Mouse (Mus musculus): Measurements from ENCODE around the gene Dcbld1.

The Dcbld1 gene

DNA sequence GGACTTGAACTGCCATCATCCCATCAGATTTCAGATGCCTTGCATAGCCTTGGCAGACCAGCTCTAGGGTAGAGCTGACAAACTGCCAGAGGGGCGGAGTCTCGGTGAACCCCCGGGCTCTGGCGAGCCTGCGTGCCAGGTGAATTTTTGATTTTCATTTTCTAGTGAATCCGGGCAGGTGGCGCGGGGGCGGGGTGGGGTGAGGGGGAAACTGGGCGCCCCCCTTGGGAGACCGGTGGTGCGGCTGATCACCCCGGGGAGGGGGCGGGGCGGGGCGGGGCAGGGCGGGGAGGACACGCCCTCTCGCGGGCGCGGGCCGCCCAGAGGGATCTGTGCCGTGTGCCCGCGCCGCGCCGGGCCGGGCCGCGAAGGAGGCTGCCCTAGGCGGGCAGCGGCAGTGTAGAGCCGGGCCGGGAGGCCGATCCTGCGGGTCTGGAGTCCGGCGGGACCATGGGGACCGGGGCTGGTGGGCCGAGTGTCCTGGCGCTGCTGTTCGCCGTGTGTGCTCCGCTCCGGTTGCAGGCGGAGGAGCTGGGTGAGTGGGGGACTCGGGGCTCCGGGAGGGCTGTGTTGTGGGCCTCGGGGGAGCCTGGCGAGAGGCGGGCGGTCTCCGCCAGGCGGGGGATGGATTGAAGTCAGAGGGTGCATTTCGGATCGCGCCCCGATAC lies at the start of gene Dcbld1:
Dcbld1 (plus strand) TSS at position 319 of the 668 bp plus-strand sequence.
- DNase-seq, result peak; percentile 56 to 68

DNA sequence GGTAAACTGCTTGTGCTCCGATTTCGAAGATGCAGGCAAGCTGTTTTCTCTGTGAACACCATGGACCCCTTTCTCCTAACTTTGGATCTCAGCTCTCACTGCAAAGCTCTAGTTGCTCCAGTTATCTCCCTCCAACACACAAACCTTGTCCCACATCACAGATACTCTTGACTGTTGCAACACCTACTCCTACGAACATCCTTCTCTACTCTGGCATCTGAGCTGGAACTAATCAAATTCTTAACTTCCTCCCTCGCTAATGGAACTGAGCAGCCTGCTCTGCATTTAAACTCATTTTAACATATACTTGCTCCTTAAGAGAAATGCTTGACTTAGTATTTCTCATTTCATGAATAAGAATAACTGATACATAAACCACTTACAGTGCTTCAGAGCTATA lies 47.5 kb upstream of the Dcbld1 start:
- DNase-seq, result no peak

- DNase-seq, result no peak
Observed at GRCm38 (mm10) chr10:52194957-52195852, 38.2 kb upstream of the Dcbld1 start, which contains the start of gene Ros1. Gene Ros1, minus strand, starts transcription at chr10:52195244.

DNA sequence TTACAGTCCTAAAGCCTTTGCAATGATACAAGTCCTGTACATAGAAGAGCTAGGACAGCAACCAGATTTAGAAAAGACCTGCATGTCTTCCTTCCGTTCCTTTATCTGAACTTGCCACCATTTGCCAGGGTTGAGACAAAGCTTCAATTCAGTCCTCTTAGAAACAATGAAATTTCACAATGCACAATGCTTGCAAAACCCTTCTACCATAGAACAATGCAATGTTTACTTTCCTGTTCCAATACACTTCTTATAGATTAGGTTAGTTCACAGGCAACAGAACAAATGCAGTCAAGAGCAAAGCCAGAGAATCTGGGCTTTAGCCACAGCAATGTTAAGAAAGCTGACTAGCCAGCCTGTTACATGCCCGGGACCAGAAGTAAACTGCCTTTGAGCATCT lies 29.4 kb upstream of the Dcbld1 start:
- no peak for DNase-seq

- no peak for DNase-seq
Observed at GRCm38 (mm10) chr10:52215267-52215818, 18.1 kb upstream of the Dcbld1 start.

DNA sequence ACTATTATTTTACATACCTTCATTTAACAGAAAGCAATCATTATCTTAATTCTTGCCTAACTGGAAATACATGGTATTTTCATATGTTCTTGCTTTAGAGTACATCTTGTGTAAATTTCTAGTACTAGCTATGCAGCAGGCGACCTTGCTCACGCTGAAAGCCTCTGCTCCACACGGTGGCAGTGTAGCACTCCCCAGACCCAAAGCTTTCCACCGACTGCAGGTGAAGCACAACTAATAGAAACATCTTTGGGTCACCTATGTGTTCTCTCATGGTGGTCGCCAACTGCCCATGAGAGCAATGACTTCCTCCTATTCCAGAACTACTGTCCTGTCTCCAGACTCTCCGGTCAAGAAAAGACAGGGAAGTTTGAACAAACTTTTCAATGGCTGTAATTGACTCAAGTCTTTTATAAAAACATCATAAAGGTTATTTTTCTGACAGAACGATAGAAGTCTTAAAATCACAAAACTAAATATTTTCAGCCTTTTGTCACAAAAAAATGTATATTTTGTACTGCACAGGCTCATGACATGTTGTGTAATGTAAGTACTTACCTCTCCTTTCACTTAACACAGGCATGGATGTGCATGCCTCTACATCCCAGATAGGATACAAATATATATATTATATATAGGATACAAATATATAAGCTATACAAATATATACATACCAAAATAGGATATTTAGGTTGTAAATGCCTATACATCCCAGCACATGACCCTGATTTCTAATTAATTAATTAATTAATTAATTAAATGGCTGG lies 16.4 kb upstream of the Dcbld1 start:
- DNase-seq, result peak; percentile 17 to 43

DNA sequence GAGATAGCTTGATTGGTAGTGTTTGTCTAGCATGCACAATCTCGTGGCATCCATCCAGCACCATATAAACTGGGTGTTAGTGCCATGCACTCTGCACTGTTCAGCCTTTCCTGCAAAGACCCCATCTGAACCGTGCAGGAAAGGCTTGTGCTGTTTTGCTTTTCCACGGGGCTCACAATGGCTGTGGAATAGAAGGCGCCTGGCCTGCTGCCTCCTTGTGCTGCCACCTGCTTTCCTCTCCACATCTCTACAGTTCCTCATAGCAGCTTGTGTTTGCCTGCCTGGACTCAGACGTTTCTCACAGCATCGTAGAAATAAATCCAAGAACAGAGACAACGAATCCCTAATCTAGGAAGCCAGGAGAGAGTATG lies 15.9 kb upstream of the Dcbld1 start:
- DNase-seq, result no peak

GRCm38 (mm10) chr10:52219600-52219999 lies 13.8 kb upstream of the Dcbld1 start:
- DNase-seq, result no peak

DNA sequence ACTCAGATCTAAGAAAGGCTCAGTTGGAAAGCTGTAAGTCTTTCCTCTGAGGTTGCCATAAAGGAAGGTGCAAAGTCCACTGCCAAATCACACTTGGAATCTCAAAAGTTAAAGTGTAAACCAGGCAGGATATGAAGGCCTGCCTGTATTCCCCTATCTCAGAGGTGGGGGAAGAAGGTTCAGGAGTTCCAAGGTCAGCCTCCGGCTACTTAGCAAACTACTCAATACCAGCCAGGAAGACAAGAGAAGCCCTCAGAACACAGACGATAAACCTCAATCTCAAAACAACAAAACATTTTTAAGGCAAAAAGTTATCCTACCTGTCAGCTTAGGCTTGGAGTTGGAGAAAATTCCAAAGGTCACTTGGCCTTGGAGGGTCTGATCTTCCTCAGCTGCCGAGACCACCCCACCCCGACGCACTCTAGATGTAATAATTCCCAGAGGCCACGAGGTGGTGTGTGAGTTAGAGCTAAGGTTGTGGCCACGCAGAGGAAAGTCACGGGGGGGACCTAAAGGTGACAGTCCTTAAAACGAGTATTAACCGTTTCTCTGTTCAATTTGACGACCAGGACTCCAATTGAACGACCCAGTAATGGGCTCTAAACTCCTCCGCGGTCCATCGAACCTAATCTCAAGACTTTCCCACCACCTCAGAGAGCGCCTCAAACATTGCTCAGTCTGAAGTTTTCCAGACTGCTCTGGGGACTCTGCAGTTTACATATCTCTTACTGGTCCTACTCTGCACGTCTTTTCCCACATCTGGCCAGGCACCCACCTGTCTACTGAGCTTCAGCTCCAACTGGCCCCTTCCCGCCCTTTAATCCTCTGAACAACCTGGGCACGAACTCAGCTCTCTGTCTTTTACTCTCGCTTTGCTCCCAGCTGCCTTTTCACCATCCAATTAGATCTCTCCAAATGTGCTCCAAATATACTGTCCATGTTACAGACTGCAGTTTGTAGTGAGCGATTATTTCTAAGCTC lies 933 bp upstream of the Dcbld1 start:
- peak; percentile 7 to 21 for DNase-seq

GRCm38 (mm10) chr10:52233969-52234653 lies 692 bp downstream of the Dcbld1 start:
- DNase-seq, result peak in 1 of 2 experiments; percentile 44

- DNase-seq, result no peak
Observed at GRCm38 (mm10) chr10:52234654-52234981, 1.2 kb downstream of the Dcbld1 start.

GRCm38 (mm10) chr10:52235461-52235860 lies 2.0 kb downstream of the Dcbld1 start:
- no peak for DNase-seq

- no peak for DNase-seq
Observed at GRCm38 (mm10) chr10:52242015-52242414, 8.6 kb downstream of the Dcbld1 start.

DNA sequence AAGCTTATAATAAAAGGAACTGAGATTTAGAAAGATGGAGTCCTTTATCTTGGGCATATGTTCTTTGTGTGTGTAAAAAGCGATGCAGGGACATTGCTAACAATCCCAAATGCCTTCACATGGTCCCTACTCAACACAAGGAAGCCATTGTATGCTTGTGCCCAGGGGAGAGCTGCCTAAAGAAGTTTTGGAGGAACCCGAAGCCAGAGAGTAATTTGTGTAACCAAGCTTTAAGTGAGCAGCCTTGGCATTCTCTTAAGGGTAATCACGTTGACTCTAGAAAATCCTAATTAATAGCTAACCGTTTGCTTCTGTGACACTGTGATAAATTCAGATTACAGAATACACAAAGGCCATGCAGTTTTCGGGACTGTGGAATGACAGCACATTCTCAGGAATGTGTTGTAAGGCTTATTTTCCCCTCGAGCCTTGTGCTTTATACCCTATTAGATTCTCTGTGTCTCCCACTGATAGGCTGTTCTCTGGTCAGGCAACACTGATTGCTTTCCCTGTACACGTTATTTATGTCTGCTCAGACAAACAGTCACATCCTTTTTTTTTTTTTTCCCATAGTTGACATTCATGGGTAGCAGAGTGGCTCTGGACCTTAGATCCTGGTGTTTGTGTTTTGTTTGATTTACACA lies 9.4 kb downstream of the Dcbld1 start:
- DNase-seq, result no peak

DNA sequence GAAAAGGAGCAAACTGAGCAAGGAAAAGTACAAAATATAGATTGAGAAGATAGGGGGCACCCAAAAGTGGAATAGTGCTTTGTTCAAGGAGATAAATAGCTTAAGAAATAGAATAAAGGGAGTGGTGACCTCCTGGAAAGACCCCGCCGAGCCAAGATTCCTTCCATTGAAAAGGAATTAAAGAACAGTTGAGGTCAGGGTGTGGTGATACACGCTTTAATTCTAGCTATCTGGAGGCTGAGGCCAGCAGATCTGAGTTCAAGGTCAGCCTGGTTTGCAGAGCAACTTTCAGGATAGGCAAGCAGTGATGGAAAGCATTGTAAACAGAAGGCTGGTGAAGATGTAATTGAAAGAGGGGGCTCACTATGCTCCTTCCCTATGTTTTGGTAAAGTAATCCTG lies 12.8 kb downstream of the Dcbld1 start:
- DNase-seq, result no peak

DNA sequence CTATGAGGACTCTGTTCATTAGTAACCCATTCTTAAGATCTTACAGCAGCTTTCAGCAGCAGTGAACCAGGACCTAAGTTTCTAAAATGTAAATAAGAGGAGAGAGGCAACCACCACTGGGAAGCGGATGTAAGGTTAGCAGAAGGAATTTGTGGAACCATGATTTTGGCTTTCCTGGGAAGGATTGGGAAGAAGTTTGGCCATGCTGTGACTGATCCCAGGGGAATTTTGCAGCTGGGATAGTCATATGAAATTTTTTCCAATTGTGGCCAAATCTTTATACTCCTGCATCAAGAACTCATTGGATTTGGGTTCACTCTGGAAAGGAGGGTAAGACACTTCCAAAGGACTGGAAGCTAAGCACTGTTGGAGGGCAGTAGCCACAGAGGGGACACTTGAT lies 18.8 kb downstream of the Dcbld1 start:
- no peak for DNase-seq

DNA sequence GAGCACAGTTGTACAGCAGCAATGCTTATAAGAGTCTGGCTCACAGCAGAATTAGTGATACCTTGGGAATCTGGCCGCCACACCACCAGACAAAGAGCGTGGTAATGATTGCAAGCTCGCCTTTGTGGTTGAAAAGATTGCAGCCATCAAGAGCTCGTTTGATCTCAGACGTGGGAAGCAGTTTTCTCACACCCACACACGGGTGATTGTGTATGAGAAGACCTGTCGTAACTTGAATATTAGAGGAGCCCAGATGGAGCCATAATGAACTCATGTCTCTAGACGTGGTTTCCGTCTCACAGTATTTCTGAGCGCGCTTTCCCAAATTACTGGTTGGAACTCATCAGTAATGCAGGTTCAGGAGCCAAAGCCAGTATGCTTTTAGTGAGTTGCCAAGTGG lies 20.0 kb downstream of the Dcbld1 start:
- DNase-seq, result no peak

GRCm38 (mm10) chr10:52257768-52258167 lies 24.3 kb downstream of the Dcbld1 start:
- DNase-seq, result no peak

DNA sequence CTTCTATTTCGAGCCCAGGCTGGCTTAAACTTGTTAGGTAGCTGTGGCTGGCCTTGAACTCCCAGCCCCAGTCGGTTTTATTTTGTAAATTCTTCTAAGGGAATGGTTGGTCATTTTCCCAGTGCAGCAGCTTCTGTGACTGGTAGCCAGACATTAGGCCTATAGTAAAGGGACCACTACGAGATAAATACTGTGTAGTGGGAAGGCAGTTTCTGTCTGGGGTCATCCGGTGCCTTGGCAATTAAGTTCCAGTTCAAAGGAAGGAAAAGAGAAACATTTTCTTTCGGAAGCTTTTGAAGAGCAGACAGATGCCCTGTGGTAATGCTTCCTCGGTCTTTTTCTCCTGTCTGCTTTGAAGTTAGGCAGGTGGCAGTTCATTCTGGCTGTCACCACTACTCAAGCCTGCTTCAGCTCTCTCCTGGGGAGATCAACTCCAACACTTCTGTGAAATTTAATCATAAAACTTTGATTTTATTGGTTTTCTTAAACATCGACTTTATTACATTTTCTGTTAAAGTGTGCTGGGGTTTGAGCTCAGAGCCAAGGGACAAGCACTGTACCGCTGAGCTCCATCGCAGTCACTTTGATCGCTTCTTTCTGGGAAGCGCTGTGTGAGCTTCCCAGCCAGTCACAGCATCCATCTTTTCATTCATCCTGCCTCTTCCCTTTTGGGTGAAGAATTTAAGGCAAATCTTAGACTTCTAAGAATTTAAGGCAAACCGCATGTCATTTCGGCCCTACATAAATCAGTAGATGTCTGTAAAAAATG lies 24.9 kb downstream of the Dcbld1 start:
- no peak for DNase-seq

DNA sequence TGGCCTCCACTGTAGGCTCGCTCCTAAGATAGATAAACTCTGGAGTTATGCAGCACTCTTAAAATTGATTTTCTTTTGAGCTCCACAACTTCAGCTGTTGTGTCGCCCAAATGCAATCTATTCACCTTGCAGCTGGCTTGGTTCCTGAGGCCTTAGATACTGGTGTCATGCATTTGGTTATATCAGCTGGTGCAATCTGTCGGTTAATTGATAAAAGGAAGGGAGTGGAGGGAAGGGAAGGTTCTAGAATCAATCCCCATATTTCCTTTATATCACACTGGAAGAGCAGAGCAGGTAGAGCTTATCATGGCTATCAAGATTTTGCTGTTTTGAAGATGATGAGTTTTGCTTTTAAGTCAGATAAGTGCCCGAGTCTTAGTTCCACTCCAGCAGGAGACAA lies 26.8 kb downstream of the Dcbld1 start:
- DNase-seq, result no peak
